Mouse (Mus musculus): ENCODE data around the gene Zfp740.

Zfp740 gene

GRCm38 (mm10) chr15:102230408-102231321, 27.6 kb downstream of the Zfp740 start:
- DNase-seq: no peak

GRCm38 (mm10) chr15:102231748-102232147, 28.7 kb downstream of the Zfp740 start, which contains the start of gene Itgb7:
TSS of gene Itgb7 (minus strand) at chr15:102231944.
- DNase-seq: peak; percentile 74 to 82

- no peak for DNase-seq
Observed at GRCm38 (mm10) chr15:102232764-102233163, 29.7 kb downstream of the Zfp740 start.

DNA sequence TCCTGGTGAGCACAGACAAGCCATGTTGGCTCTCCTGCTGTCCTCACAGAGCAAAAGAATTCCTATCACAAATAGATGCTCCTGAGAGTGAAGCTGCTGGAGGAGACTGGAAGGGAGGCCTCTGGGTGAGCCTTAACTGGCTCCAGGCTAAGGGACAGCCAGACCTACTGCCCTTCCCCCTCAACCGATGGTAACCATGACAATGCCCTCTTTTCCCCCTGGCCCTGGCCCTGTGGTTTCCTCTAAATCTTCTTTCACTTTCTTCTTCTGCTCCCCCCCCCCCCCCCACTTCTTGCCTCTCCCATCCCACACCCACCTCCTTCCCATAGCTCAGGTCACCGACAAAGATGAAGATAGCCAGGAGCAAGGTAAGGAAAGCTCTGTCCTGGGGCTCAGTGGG, 30.8 kb downstream of the Zfp740 start:
- peak in 1 of 2 experiments; percentile 47 for DNase-seq

DNA sequence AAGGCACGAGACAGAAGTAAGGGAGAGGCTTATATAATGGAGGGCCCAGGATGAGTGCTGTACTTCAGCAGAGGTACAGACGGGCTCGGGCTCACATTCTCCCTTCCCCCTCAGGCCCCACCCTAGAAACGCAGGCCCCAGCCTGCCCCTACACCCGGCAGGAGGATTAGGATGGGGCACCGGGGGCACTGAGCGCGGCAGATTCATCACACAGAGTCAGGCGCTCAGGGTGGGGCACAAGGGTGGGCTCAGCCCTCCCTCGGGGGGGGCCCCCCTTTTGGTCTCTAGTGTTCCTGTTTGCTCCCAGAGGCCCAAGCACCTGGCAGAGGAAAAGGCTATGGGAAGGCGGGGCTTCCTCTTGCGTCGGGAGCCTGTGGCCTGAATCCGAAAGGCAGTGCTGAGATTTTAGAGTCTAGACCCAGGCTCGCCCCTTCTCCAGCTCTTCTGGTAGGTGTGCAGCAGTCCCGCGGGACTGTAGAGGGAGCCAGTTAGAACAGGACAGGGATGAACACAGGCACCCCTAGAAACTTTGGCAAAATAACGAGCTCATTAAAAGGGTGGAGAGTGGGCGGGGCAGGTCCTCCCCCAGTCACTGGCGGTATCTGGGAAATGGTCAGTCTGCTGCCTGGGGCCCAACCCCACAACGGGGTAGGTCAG, 32.5 kb downstream of the Zfp740 start:
- no peak for DNase-seq

DNA sequence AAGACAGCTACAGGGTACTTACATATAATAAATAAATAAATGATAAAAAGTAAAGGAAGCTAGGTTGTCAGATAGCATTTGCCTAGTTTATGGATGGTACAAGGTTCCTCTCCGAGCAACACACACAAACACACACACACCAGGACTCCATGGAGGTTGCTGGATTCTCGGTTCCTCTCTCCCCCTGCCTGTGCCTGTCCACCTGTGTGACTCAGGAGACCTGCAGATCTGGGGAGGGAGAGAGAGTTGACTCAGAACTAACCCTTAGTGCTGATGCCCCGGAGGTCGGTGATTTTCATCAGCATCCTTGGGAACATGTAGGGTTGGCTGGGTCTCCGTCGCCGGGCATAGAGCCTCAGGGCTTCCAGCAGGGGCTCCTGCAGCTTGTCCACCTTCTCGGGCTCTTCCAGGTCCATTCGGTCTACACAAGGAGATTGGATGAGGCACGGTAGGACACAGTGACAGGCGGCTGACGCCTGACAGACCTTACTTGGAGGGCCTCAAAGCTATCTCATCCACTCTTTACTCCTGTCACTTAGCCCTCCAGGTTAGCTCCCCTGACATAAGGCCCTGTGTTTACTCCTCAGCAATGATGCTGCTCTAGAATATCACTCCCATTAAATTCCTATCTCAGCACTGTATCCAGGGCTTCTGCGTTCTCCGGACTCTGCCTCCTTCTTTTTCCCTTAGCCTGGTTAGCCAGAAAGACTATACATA, 35.7 kb downstream of the Zfp740 start:
- no peak for DNase-seq

- peak in 1 of 2 experiments; percentile 49 for DNase-seq
Observed at GRCm38 (mm10) chr15:102239260-102239590, 36.2 kb downstream of the Zfp740 start.

DNA sequence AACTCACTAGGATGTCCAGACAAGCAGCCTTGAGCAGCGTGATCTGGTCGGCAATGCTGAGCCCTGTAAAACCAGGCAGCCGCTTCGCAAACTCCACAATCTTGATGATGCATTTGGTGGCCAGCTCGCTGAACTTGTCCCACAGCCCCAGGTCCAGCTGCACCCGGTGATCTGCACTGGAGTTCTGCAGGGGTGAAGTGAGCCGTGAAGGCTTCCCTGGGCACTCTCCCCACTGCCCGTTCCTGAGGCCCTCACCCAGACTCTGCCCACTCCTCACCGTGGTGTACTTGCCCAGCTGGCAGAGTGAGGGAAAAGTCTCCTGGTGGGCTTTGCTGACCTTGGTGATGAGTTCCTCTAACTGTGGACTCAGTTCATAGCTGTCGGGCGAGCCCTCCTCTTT, 36.8 kb downstream of the Zfp740 start:
- DNase-seq: no peak

- DNase-seq: no peak
Observed at GRCm38 (mm10) chr15:102240607-102241006, 37.6 kb downstream of the Zfp740 start.

GRCm38 (mm10) chr15:102242404-102243228, 39.6 kb downstream of the Zfp740 start:
- DNase-seq: no peak

- no peak for DNase-seq
Observed at GRCm38 (mm10) chr15:102243229-102244190, 40.5 kb downstream of the Zfp740 start.

- DNase-seq: no peak
Observed at GRCm38 (mm10) chr15:102244306-102245191, 41.5 kb downstream of the Zfp740 start.

DNA sequence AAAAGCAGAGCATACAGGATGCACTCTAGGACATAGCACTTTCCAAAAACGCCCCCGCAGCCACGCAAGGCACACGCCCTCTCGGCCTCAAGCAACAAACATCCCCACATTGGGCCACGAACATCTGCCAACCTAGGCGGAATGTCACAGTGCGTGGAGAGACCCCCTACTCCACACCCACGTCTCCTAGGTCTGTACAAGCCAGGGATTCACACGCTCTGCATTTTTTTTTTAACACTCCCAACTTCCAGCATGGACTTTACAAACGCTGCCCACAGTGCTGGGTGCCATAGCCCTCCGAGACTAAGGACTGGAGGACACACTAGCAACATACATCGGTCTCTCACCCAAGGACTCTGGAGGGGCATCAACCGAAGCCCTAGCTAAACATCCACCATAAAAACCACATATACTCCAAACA, 42.4 kb downstream of the Zfp740 start:
- no peak for DNase-seq

- DNase-seq: peak in 1 of 2 experiments; percentile 65
Observed at GRCm38 (mm10) chr15:102245891-102246741, 43.1 kb downstream of the Zfp740 start.

DNA sequence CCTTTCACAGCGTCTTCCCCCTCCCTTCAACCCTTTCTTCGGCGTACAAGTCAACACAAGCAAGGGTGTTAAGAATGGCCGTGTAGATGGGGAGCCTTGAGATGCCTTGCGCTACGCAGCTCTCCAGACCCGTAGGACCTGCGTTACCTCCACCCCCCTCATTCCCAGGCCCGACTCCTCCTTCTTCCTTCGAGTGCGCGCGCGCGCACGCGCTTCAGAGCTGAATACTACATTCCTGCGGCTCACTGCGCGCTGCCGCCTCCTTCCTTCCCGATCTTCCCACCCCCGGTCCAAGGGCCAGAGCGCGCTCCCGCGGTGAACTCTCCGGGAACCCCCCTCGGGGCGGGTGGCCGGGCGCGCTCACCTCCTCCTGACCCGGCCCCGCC, 43.8 kb downstream of the Zfp740 start:
- DNase-seq: peak; percentile 64 to 69

DNA sequence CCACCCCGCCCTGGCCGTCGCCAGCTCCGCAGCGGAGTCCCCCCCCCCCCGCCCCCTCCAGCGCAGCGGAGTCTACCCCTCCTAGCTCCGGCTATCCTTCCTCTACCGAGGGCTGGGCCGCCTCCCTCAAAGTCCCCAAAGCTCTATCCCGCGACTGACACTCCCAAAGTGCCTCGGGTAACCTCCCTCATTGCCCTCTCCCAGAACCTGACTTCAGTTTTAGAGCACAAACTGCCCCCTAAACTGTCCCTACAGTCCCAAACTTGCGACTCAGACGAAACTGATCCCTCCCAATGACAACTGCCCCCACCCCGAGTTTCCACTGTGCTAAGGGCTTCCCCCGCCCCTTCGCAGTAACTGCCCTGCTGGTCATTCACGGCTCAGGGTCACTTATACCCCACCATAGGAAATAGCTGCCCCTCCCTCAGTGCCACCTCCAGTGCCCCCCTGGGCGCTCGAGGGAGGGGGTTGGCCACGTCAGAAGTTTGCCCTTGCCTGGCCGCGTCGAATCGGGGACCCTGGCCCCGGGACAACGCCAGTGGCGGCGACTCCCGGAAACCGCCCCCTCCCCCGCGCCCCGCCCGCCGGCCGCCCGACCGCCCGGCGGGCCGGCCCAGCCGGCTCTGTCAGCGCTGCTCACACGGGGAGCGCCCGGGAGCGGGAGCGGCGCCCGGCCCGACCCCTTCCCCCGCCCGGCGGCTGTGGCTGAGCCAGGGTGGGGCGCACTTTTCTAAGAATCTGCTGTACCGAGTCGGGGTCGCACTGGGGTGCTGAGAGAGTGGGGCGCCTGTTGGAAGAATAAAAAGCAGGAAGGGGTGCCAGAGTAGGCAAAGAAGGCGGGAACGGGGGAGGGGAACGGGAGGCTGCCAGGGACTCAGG, 44.4 kb downstream of the Zfp740 start:
- DNase-seq: no peak

- no peak for DNase-seq
Observed at GRCm38 (mm10) chr15:102248131-102248811, 45.2 kb downstream of the Zfp740 start.

- no peak for DNase-seq
Observed at GRCm38 (mm10) chr15:102248812-102249191, 45.8 kb downstream of the Zfp740 start.
